Mouse (Mus musculus): ENCODE results near the gene Dnajc17.

- TF ChIP-seq CTCF (IDR thresholded peaks at IDR 0.05) (no peak), POLR2A (IDR thresholded peaks at IDR 0.05; ENCODE audit: insufficient read depth, low read depth, low read length) (no peak)
These were observed 45.5 kb downstream of the Dnajc17 start for GRCm38 (mm10) chr2:119163135-119163534.
